Mouse (Mus musculus) hindbrain, embryonic 12.5 days (tissue): ENCODE data around the gene Cd37. TPM values are rescaled to one million over a fixed set of nuclear protein-coding genes. Genes with fewer than 3 reads are reported as not detected.
"Not testable (repeated sequence)": the region's sequence is repeated elsewhere in the genome, so short reads cannot be mapped to it uniquely, and the experiment has no call there.

Source experiments
- ATAC-seq: fragments of 200-750 bp; cut with Nextera tagmentation; 2 replicates; pipeline ENCODE4 v1.8.0; 2017; ENCODE audit warnings: moderate TSS enrichment; ENCODE audit not compliant: low FRiP score
- H3K27ac ChIP-seq: fragments of 300-500 bp; sonication (generic); 2 replicates; pipeline ENCODE4 v1.5.1; 2016; ENCODE audit warnings: mild to moderate bottlenecking
- H3K27me3 ChIP-seq: fragments of 300-500 bp; sonication (generic); 2 replicates; pipeline ENCODE4 v1.6.1; 2016; ENCODE audit warnings: mild to moderate bottlenecking
- H3K36me3 ChIP-seq: fragments of 300-500 bp; sonication (generic); 2 replicates; pipeline ENCODE4 v1.6.1; 2016; ENCODE audit warnings: mild to moderate bottlenecking
- H3K4me1 ChIP-seq: fragments of 300-500 bp; sonication (generic); 2 replicates; pipeline ENCODE4 v1.6.1; 2016
- H3K4me2 ChIP-seq: fragments of 300-500 bp; sonication (generic); replicated peaks from 2 replicates; pipeline ENCODE4 v1.6.1; 2016; ENCODE audit warnings: mild to moderate bottlenecking
- H3K4me3 ChIP-seq: fragments of 300-500 bp; sonication (generic); 2 replicates; pipeline ENCODE4 v1.5.1; 2016; ENCODE audit warnings: mild to moderate bottlenecking
- H3K9ac ChIP-seq: fragments of 300-500 bp; sonication (generic); 2 replicates; pipeline ENCODE4 v1.6.1; 2016; ENCODE audit warnings: mild to moderate bottlenecking, moderate library complexity
- H3K9me3 ChIP-seq: fragments of 300-500 bp; sonication (generic); replicated peaks from 2 replicates; pipeline ENCODE4 v1.6.1; 2016; ENCODE audit warnings: mild to moderate bottlenecking
- WGBS: fragments of 180-500 bp; shearing (Covaris S2); methylation state at CpG from one replicate; pipeline ENCODE4 v1.1.7; 2016; 5-methylcytosine and 5-hydroxymethylcytosine counted together
- polyA plus RNA-seq: library from polyadenylated mRNA; unstranded; fragments of >200 nt; fragmentation: Nextera tagmentation; extraction: Ambion mirVana; gene quantifications from 2 replicates; pipeline ENCODE4 v1.2.1, GENCODE M21; 2016

Gene Cd37
- polyA plus RNA-seq, 1 experiment from 2014 or later = 1.3 TPM

DNA sequence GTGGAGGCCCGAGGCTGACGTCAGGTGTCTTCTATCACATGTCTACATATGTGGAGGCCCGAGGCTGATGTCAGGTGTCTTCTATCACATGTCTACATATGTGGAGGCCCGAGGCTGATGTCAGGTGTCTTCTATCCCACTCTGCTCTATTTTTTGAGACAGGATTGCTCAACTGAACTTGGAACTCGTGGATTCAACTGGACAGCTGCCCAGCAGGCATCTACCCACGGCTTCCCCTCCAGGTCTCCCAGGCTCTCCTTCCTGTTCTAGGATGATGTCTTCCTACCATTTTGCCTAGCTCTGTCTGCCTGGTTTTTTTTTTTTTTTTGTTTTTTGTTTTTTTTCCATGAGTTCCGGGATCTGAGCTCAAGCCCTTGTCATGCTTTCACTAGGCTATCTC is 16.9 kb upstream of the Cd37 start:
- not testable (repeated sequence) for H3K27ac ChIP-seq, H3K4me2 ChIP-seq, H3K9ac ChIP-seq, H3K4me1 ChIP-seq, H3K4me3 ChIP-seq, H3K36me3 ChIP-seq, H3K9me3 ChIP-seq, H3K27me3 ChIP-seq, ATAC-seq
- 93% methylated on average over 6 of the region's 7 CpGs for WGBS

- 91% methylated on average over 8 of the region's 8 CpGs for WGBS
- H3K27ac ChIP-seq = no peak overlapping the region
- no peaks in the 10 kb centered on the region for H3K27me3 ChIP-seq
- no peak for ATAC-seq
- H3K9ac ChIP-seq = no peak overlapping the region
- H3K36me3 ChIP-seq = no peaks in the 10 kb centered on the region
- no peaks in the 10 kb centered on the region for H3K4me1 ChIP-seq
- no peak overlapping the region for H3K4me3 ChIP-seq
- no peak overlapping the region for H3K4me2 ChIP-seq
- H3K9me3 ChIP-seq = no peaks in the 10 kb centered on the region
Measured at GRCm38 (mm10) chr7:45253806-45254205, 14.9 kb upstream of the Cd37 start.

GRCm38 (mm10) chr7:45247666-45248065 is 8.8 kb upstream of the Cd37 start:
- ATAC-seq = no peak
- no peaks in the 10 kb centered on the region for H3K4me1 ChIP-seq
- 44% methylated on average over 3 of the region's 3 CpGs for WGBS

DNA sequence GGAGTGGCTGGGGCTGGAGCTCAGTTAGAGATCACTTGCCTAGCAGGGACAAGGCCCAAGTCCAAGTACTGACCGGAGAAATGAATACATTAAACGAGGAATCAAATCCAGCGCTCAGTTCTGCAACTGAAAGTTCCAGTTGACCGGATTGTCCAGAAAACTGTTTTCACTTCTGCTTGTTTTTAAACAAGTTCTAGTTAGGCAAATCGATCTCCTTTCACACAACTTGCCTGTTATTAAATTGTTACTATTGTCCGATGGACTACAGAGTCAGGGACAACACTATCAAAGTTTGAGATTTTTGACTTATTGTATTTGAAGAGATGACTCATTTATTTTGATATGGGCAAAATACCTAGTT is 2.5 kb upstream of the Cd37 start:
- H3K4me1 ChIP-seq = peaks cover 8% of the 10 kb centered on the region
- H3K4me3 ChIP-seq = peak overlapping the region; percentile 34
- H3K9ac ChIP-seq = no peak overlapping the region; the same call in 1 of the 2 replicates
- 74% methylated on average over 6 of the region's 6 CpGs for WGBS
- peaks cover 40% of the 10 kb centered on the region for H3K27me3 ChIP-seq
- ATAC-seq = no peak
- peak overlapping the region; percentile 60 for H3K4me2 ChIP-seq
- no peak overlapping the region for H3K27ac ChIP-seq
- H3K9me3 ChIP-seq = no peaks in the 10 kb centered on the region
- H3K36me3 ChIP-seq = no peaks in the 10 kb centered on the region

More at GRCm38 (mm10) chr7:45247666-45248065, 8.8 kb upstream of the Cd37 start:
- H3K27me3 ChIP-seq = no peaks in the 10 kb centered on the region
- no peak overlapping the region for H3K4me2 ChIP-seq
- no peaks in the 10 kb centered on the region for H3K9me3 ChIP-seq
- no peak overlapping the region for H3K27ac ChIP-seq
- no peaks in the 10 kb centered on the region for H3K36me3 ChIP-seq
- no peak overlapping the region for H3K9ac ChIP-seq
- H3K4me3 ChIP-seq = no peak overlapping the region

- 9% methylated on average over 45 of the region's 53 CpGs for WGBS
- ATAC-seq = peak; percentile 32; the same call in 1 of the 2 replicates
- H3K27ac ChIP-seq = no peak within 1 kb of the TSS
Measured at GRCm38 (mm10) chr7:45240633-45241388, 1.9 kb upstream of the Cd37 start, which contains the start of gene Slc6a16. Slc6a16 (plus strand) TSS chr7:45241085.

DNA sequence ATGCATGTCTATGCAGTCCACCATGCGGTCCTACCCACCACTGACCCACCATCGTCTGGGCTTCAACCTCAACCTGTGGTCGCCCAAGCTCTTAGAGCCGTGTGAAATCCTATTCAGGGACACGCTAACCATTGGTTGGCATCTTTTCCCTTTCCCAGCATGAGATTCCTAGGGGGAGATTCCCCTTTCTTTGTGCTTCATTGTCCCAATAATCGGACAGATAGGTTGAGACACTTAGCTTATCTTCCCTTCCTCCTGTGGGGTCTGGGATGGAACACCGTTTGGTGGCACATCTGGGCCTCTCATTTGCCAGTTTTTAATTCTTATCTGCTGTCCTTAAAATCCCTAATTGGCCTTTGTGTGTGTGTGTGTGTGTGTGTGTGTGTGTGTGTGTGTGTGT is 1.2 kb upstream of the Cd37 start:
- Histone ChIP-seq H3K27me3 (peaks cover 47% of the 10 kb centered on the region), H3K9me3 (no peaks in the 10 kb centered on the region), H3K27ac (no peak overlapping the region), H3K4me1 (peaks cover 16% of the 10 kb centered on the region), H3K4me3 (no peak overlapping the region), H3K4me2 (no peak overlapping the region), H3K36me3 (no peaks in the 10 kb centered on the region), H3K9ac (no peak overlapping the region)
- 77% methylated on average over 7 of the region's 7 CpGs for WGBS
- ATAC-seq = no peak

More at GRCm38 (mm10) chr7:45240633-45241388, 1.9 kb upstream of the Cd37 start, which contains the start of gene Slc6a16:
- H3K4me2 ChIP-seq = peak within 1 kb of the TSS; percentile 60
- no peaks in the 10 kb centered on the region for H3K9me3 ChIP-seq
- H3K4me3 ChIP-seq = peak within 1 kb of the TSS; percentile 34
- peaks cover 9% of the 10 kb centered on the region for H3K4me1 ChIP-seq
- H3K27me3 ChIP-seq = peaks cover 45% of the 10 kb centered on the region
- H3K36me3 ChIP-seq = no peaks in the 10 kb centered on the region
- peak within 1 kb of the TSS; percentile 54 for H3K9ac ChIP-seq

DNA sequence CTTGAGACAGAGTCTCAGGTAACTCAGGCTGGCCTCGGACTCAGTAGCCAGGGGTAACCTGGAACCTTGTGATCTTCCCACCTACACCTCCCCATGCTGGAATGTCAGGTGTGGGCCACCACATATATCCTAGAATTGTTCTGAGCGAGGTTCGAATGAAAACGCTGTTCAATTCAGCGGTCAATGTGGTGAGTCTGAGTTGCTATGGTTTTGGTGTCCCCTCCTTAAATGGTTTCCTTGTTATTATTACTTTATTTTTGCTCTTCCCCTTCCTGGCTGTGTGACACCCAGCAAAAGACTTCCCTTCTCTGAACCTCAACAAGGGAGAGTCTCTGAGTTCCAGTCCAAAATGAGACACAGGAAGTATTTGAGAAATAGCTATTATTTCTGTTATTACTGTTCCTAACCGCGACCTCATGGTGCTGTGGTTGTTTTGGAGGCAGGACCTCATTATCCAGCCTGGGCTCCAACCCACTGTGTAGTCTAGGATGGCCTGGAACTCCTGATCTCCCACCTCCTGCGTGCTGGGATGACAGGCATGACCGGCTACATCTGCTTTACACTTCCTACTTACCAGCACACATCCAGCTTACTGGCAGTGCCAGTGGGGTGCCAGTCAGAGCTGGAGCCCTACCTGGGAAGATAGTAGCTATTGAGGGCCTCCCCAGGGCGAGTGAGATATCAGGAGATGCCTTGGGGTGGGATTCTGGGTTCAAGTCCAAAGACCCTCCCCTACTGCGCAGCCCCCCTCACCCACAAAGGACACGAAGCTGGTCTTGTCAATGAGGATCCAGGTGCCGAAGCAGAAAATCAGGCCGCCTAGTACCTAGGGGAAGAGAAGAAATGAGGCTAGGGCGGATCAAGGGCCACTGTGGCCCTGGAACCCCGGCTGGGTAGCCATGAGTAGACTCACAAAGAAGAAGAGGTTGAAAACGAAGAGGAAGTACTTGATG is 892 bp downstream of the Cd37 start:
- Histone ChIP-seq H3K4me1 (peaks cover 33% of the 10 kb centered on the region), H3K27ac (no peak overlapping the region), H3K36me3 (0 out of 2 replicates have a peak, but pooled peaks cover 2% of the 10 kb centered on the region), H3K27me3 (peaks cover 51% of the 10 kb centered on the region), H3K9ac (no peak overlapping the region), H3K9me3 (no peaks in the 10 kb centered on the region), H3K4me3 (no peak overlapping the region), H3K4me2 (no peak overlapping the region)
- no peak for ATAC-seq
- WGBS = 77% methylated on average over 17 of the region's 17 CpGs

DNA sequence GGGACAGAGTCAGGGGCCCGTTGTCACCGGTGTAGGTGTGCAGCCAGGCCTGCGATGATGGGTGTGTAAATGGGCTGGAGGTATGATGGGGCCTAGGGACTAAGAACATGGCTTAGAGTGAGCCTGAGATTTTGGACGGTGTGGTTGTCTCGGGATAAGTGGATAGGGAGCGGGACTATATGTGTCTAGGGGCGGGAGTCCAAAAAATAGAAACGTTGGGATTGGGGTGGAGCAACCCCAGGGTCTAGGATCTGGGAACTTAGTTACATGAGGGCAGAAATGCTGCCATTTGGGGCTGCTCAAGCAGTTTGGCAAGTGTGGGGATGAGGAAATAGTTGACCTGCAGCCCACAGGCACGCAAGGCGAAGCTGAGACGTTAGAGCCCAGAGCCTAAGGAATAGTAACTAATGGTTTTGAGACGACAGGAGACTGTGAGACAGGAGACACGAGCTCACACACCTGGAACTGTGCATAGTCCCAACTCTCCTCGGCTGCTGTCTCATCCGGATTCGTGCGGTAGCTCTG is 3.2 kb downstream of the Cd37 start:
- Histone ChIP-seq H3K4me2 (peak overlapping the region; percentile 39), H3K4me3 (0 out of 2 replicates have a peak overlapping the region, but pooled peaks have one; percentile 1), H3K27ac (peak overlapping the region; percentile 50; the same call in 1 of the 2 replicates), H3K27me3 (peaks cover 48% of the 10 kb centered on the region), H3K9me3 (no peaks in the 10 kb centered on the region), H3K36me3 (peaks cover 24% of the 10 kb centered on the region), H3K4me1 (peaks cover 37% of the 10 kb centered on the region), H3K9ac (peak overlapping the region; percentile 5; the same call in 1 of the 2 replicates)
- no peak; the same call in 1 of the 2 replicates for ATAC-seq
- WGBS = 32% methylated on average over 17 of the region's 17 CpGs

DNA sequence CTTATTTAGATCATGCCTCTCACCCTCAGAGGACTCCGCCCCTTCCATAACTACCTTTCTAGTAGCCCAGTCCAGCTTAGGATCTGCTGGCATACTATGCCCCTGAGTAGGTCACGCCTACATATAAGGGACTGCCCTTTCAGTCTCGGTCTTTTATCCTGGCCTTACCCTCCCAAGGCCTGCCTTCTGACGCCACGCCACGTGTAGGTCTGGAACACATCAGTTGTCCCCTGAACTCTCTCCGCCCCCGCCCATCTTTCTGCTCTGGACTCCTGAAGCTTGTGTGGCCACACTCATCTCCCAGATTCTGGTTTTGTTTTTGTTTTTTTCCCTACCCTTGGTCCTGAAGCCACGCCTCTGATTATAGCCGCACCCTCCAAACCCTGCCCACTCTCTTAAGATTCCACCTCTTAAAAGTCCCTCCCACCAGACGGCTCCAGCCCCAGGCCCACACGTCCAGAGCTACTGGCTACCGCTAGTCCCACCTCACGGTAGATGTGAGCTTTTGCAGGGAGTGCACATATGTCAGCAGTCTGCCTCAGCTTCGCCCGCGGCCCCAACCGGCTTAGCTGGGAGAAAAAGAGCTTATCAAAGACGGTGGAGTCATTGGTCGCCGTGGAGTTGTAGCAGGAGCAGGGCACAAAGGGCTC is 3.9 kb downstream of the Cd37 start:
- peak; percentile 69 for ATAC-seq
- Histone ChIP-seq H3K4me3 (0 out of 2 replicates have a peak overlapping the region, but pooled peaks have one; percentile 1), H3K9me3 (no peaks in the 10 kb centered on the region), H3K27me3 (peaks cover 46% of the 10 kb centered on the region), H3K9ac (peak overlapping the region; percentile 5; the same call in 1 of the 2 replicates), H3K27ac (peak overlapping the region; percentile 50; the same call in 1 of the 2 replicates), H3K4me1 (peaks cover 34% of the 10 kb centered on the region), H3K4me2 (peak overlapping the region; percentile 39), H3K36me3 (peaks cover 24% of the 10 kb centered on the region)
- WGBS = 3% methylated on average over 21 of the region's 21 CpGs

DNA sequence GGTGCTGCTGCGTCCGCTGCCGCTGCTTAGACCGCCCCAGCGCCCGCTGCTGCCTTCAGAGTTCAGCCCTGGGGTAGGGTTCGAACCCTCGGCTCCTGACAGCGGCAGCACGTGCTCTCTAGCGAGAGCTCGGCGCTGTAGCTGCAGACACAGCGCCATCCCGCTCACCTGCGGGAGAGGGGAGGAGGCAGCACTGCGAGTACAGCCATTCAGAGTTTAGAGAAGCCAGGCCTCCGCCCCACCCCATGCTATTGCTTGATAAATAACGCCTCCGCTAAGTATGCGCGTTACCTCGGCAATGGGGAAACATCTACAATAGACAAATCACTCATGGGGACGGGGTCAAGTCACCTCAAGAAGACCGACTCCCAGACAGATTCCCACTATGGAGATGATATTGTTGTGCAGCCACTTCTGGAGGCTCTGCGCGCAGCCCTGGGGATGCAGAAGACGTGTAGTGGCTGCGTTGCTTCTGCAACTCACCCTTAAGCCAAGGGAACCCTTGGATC is 4.5 kb downstream of the Cd37 start:
- Histone ChIP-seq H3K4me2 (peak overlapping the region; percentile 39), H3K36me3 (peaks cover 30% of the 10 kb centered on the region), H3K4me3 (no peak overlapping the region), H3K27me3 (peaks cover 40% of the 10 kb centered on the region), H3K9me3 (no peaks in the 10 kb centered on the region), H3K4me1 (peaks cover 34% of the 10 kb centered on the region), H3K27ac (0 out of 2 replicates have a peak overlapping the region, but pooled peaks have one; percentile 0), H3K9ac (0 out of 2 replicates have a peak overlapping the region, but pooled peaks have one; percentile 25)
- no peak; the same call in 1 of the 2 replicates for ATAC-seq
- 7% methylated on average over 29 of the region's 29 CpGs for WGBS
